16 mouse cellular contexts compared by ENCODE assay signal in the genomic region with DNA sequence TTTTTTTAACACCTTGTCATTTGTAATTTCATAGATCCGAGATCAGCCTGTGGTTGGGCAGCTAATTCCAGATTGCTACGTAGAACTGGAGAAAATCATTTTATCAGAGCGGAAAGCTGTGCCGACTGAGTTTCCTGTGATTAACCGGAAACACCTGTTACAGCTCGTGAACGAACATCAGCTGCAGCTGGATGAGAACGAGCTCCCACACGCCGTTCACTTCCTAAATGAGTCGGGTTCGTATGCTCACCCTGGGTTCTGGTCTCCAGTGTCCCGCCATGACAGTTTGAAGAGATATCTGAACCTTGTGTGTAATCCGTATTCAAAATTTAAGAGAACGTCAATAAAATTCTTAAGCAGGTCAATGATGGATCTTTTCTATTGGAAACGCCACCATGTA.
"Had no signal": no experiment of that assay in that cellular context is flagged by ENCODE, and none has a peak within 500 bp of the region (broad histone marks: within the 10 kb centered on the region; RNA-seq: fewer than 3 reads in every experiment).

No protein-coding gene starts in this region.

- DNase-seq: kidney, adult 9 months; kidney, postnatal 36 days; lung, embryonic 14.5 days; lung, postnatal 10 days; right cerebral cortex, adult 18-20 months; right cerebral cortex, postnatal 25 days; thymus, postnatal 14 days had no signal

- H3K4me2 ChIP-seq: limb, embryonic 15.5 days; liver, embryonic 12.5 days; lung, embryonic 14.5 days; midbrain, embryonic 12.5 days; neural tube, embryonic 15.5 days had no signal

- H3K4me1 ChIP-seq: liver, embryonic 12.5 days had no signal

- H3K27ac ChIP-seq: kidney, postnatal 0 days; layer of hippocampus, adult 2 months; limb, embryonic 15.5 days; liver, embryonic 12.5 days; macrophage; midbrain, embryonic 12.5 days; neural tube, embryonic 15.5 days; stomach, postnatal 0 days had no signal

- ATAC-seq: liver, embryonic 12.5 days had no signal

- H3K9me3 ChIP-seq: limb, embryonic 15.5 days; liver, embryonic 12.5 days; midbrain, embryonic 12.5 days; neural tube, embryonic 15.5 days had no signal

- H3K27me3 ChIP-seq: limb, embryonic 15.5 days; liver, embryonic 12.5 days; midbrain, embryonic 12.5 days; neural tube, embryonic 15.5 days had no signal

- H3K4me3 ChIP-seq: layer of hippocampus, adult 2 months; limb, embryonic 15.5 days; liver, embryonic 12.5 days; midbrain, embryonic 12.5 days; myocyte; neural tube, embryonic 15.5 days had no signal

- H3K9ac ChIP-seq: limb, embryonic 15.5 days; liver, embryonic 12.5 days; lung, embryonic 14.5 days; midbrain, embryonic 12.5 days; neural tube, embryonic 15.5 days had no signal

- H3K36me3 ChIP-seq: limb, embryonic 15.5 days; liver, embryonic 12.5 days; midbrain, embryonic 12.5 days; neural tube, embryonic 15.5 days had no signal
